Mouse (Mus musculus): Measurements from ENCODE around the gene Lamp5. TPM values are rescaled to one million over a fixed set of nuclear protein-coding genes. Genes with fewer than 3 reads are reported as not detected.

Gene Lamp5
- polyA plus RNA-seq, 1 experiment from 2014 or later = 0.23 TPM

DNA sequence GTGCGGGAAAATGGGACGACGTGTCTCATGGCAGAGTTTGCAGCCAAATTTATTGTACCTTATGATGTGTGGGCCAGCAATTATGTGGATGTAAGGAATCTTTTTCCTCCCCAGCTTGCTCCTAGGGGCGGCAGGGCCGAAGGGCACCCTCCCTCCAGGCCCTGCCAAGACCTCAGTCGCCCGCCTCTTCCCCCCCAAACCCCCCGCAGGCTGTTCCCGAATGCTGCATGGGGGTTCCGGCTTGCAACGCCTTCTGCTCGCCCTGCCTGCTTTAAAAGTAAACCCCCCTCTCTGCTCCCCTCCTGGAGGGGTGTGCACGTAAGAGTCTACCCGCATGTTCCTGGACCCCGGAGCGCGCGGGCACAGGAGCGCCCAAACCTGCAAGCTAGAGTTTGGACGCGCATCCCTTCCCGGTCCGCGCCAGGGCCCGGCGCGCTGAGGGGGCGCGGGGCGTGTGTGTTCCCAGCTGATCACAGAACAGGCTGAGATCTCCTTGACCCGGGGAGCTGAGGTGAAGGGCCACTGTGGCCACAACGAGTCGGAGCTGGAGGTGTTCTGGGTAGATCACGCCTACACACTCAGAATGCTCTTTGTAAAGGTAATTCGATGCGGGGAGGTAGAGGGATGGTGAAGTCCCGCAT lies 7.1 kb downstream of the Lamp5 start:
- WGBS = 2% methylated on average over 37 of the region's 37 CpGs
- Histone ChIP-seq H3K4me3 (replicated peaks; ENCODE audit: low read length) (no peak overlapping the region), H3K9ac (ENCODE audit: low read length) (no peak overlapping the region), H3K4me1 (ENCODE audit: control insufficient read depth, insufficient read depth, low read length) (no peaks in the 10 kb centered on the region), H3K36me3 (ENCODE audit: control insufficient read depth, insufficient read depth, low read length) (no peaks in the 10 kb centered on the region), H3K27ac (ENCODE audit: low read length) (no peak overlapping the region), H3K4me2 (ENCODE audit: low read depth, low read length) (peak overlapping the region; percentile 14; the same call in 1 of the 2 replicates), H3K27me3 (ENCODE audit: control insufficient read depth, insufficient read depth, low read length) (peaks cover 37% of the 10 kb centered on the region), H3K9me3 (replicated peaks; ENCODE audit: control insufficient read depth, low read length) (no peaks in the 10 kb centered on the region)
- ATAC-seq (ENCODE audit: insufficient read depth, low FRiP score) = no peak

DNA sequence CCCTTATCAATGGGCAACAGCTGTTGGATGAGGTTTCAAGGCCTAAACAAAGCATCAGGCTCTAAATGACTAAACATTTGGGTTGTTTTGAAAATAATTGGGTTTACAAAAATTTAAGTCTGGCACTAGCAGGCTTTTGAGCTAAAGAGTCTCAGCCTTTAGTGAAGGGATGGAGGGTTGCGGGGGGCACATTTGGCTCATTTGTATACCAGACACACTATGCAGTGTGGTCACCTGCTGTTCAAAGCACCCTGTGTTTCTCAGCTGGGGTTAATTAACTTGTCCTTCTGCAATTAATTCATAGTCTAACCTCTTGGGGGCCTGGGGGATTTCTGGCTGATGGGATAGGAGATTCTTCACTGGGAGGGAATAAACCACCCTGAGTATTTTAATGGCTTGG lies 12.3 kb downstream of the Lamp5 start:
- no peak for ATAC-seq (ENCODE audit: insufficient read depth, low FRiP score)
- Histone ChIP-seq H3K9me3 (replicated peaks; ENCODE audit: control insufficient read depth, low read length) (no peaks in the 10 kb centered on the region), H3K9ac (ENCODE audit: low read length) (no peak overlapping the region), H3K4me2 (ENCODE audit: low read depth, low read length) (no peak overlapping the region), H3K36me3 (ENCODE audit: control insufficient read depth, insufficient read depth, low read length) (no peaks in the 10 kb centered on the region), H3K4me1 (ENCODE audit: control insufficient read depth, insufficient read depth, low read length) (no peaks in the 10 kb centered on the region), H3K4me3 (replicated peaks; ENCODE audit: low read length) (no peak overlapping the region), H3K27ac (ENCODE audit: low read length) (no peak overlapping the region), H3K27me3 (ENCODE audit: control insufficient read depth, insufficient read depth, low read length) (peaks cover 16% of the 10 kb centered on the region)
- 100% methylated on average over 1 of the region's 1 CpGs for WGBS

- no peak overlapping the region for H3K27ac ChIP-seq (ENCODE audit: low read length)
- H3K9me3 ChIP-seq (replicated peaks; ENCODE audit: control insufficient read depth, low read length) = no peaks in the 10 kb centered on the region
- no peak overlapping the region for H3K4me3 ChIP-seq (replicated peaks; ENCODE audit: low read length)
- H3K4me2 ChIP-seq (ENCODE audit: low read depth, low read length) = no peak overlapping the region
- 64% methylated on average over 2 of the region's 2 CpGs for WGBS
- no peaks in the 10 kb centered on the region for H3K27me3 ChIP-seq (ENCODE audit: control insufficient read depth, insufficient read depth, low read length)
- no peaks in the 10 kb centered on the region for H3K4me1 ChIP-seq (ENCODE audit: control insufficient read depth, insufficient read depth, low read length)
- ATAC-seq (ENCODE audit: insufficient read depth, low FRiP score) = no peak
- no peak overlapping the region for H3K9ac ChIP-seq (ENCODE audit: low read length)
- H3K36me3 ChIP-seq (ENCODE audit: control insufficient read depth, insufficient read depth, low read length) = no peaks in the 10 kb centered on the region
Measured at GRCm38 (mm10) chr2:136095978-136096377, 43.9 kb downstream of the Lamp5 start.

- H3K27me3 ChIP-seq (ENCODE audit: control insufficient read depth, insufficient read depth, low read length) = no peaks in the 10 kb centered on the region
- H3K4me2 ChIP-seq (ENCODE audit: low read depth, low read length) = no peak overlapping the region
- H3K4me1 ChIP-seq (ENCODE audit: control insufficient read depth, insufficient read depth, low read length) = no peaks in the 10 kb centered on the region
- H3K4me3 ChIP-seq (replicated peaks; ENCODE audit: low read length) = no peak overlapping the region
- no peak for ATAC-seq (ENCODE audit: insufficient read depth, low FRiP score)
- H3K9me3 ChIP-seq (replicated peaks; ENCODE audit: control insufficient read depth, low read length) = no peaks in the 10 kb centered on the region
- no peak overlapping the region for H3K27ac ChIP-seq (ENCODE audit: low read length)
- 88% methylated on average over 3 of the region's 3 CpGs for WGBS
- no peak overlapping the region for H3K9ac ChIP-seq (ENCODE audit: low read length)
- no peaks in the 10 kb centered on the region for H3K36me3 ChIP-seq (ENCODE audit: control insufficient read depth, insufficient read depth, low read length)
Measured at GRCm38 (mm10) chr2:136097143-136097542, 45.1 kb downstream of the Lamp5 start.

DNA sequence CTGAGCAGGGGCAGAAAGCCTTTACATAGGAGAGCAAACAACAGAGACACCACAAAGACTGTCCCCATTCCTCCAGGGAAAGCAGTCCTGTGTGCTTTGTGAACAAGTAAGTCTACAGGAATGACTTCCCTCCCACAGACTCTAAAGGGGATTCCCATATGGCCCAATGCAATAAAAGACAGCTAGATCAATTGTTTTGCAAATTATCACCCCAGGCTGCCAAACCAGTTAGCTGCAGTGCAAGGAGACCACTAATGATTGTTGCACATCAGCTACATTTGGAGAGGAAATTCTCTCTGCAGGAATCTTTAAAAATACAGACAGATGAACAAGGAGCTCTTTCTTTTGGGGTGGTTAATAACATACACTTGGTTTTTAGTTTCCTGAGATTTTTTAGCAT lies 55.6 kb downstream of the Lamp5 start:
- no peaks in the 10 kb centered on the region for H3K9me3 ChIP-seq (replicated peaks; ENCODE audit: control insufficient read depth, low read length)
- no peak overlapping the region for H3K4me2 ChIP-seq (ENCODE audit: low read depth, low read length)
- no peak overlapping the region for H3K4me3 ChIP-seq (replicated peaks; ENCODE audit: low read length)
- no peaks in the 10 kb centered on the region for H3K27me3 ChIP-seq (ENCODE audit: control insufficient read depth, insufficient read depth, low read length)
- H3K9ac ChIP-seq (ENCODE audit: low read length) = no peak overlapping the region
- no peaks in the 10 kb centered on the region for H3K36me3 ChIP-seq (ENCODE audit: control insufficient read depth, insufficient read depth, low read length)
- H3K27ac ChIP-seq (ENCODE audit: low read length) = no peak overlapping the region
- ATAC-seq (ENCODE audit: insufficient read depth, low FRiP score) = no peak
- H3K4me1 ChIP-seq (ENCODE audit: control insufficient read depth, insufficient read depth, low read length) = no peaks in the 10 kb centered on the region

DNA sequence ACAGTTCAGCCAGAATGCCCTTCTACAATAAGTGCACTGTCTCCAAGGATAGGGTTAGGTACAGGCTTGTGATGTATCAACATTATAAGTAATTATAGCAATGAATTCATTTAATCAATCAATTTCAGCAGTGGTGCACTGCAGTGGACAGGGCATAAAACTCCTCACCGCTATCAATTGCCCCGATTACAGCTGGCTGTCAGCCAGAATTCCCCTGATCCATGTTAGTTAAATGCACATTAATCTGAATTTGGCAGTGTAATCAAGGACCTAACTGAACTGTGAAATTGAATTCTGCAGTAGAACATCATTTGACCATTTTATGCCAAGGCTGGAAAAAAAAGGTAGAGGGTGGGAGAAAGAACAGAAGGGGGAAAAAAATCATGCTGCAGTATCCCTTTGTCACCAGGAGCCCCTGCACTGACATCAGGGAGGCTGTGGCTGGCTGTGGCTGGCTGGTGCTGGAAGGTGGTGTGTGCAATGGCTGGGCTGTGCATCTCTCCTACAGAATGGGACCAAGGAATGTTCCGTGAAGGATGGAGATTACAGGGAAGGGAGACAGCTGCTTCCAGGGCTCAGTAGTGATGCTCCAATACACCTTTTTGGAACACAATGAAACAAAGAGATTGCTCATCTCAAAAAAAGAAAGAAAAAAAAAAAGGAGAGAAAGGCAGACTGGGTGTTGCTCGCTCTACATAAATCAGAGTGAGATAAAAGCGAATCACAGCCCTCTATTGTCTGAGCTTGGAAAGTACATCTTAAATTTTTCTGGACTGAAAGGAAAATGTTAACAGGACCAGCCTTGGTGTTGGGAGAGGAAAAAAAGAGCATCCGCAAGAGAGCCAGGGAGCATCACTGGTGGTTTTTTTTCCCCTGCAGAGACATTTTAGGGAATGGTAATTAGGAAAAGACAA lies 56.3 kb downstream of the Lamp5 start:
- Histone ChIP-seq H3K27ac (ENCODE audit: low read length) (no peak overlapping the region), H3K9ac (ENCODE audit: low read length) (no peak overlapping the region), H3K4me3 (replicated peaks; ENCODE audit: low read length) (no peak overlapping the region), H3K36me3 (ENCODE audit: control insufficient read depth, insufficient read depth, low read length) (no peaks in the 10 kb centered on the region), H3K27me3 (ENCODE audit: control insufficient read depth, insufficient read depth, low read length) (no peaks in the 10 kb centered on the region), H3K9me3 (replicated peaks; ENCODE audit: control insufficient read depth, low read length) (no peaks in the 10 kb centered on the region), H3K4me1 (ENCODE audit: control insufficient read depth, insufficient read depth, low read length) (no peaks in the 10 kb centered on the region), H3K4me2 (ENCODE audit: low read depth, low read length) (no peak overlapping the region)
- ATAC-seq (ENCODE audit: insufficient read depth, low FRiP score) = no peak
- WGBS = 42% methylated on average over 6 of the region's 6 CpGs

DNA sequence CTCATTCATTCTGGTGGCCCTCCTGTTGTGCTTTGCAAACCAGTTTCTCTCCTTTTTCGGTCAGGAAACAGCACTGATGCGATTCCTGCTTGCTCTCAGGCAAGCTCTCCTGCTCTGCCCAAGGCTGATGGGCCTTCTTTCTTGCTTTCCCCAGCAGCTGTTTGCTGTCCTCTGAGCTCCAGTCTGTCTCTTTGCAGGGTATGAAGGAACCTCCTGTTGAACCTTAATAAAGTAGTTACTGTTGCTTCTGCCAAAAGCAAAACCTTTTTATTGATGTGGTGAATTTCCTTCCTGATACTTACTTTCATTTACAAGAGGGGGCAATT lies 57.0 kb downstream of the Lamp5 start:
- H3K4me2 ChIP-seq (ENCODE audit: low read depth, low read length) = no peak overlapping the region
- ATAC-seq (ENCODE audit: insufficient read depth, low FRiP score) = no peak
- no peaks in the 10 kb centered on the region for H3K36me3 ChIP-seq (ENCODE audit: control insufficient read depth, insufficient read depth, low read length)
- no peak overlapping the region for H3K27ac ChIP-seq (ENCODE audit: low read length)
- H3K27me3 ChIP-seq (ENCODE audit: control insufficient read depth, insufficient read depth, low read length) = no peaks in the 10 kb centered on the region
- no peaks in the 10 kb centered on the region for H3K4me1 ChIP-seq (ENCODE audit: control insufficient read depth, insufficient read depth, low read length)
- WGBS = 20% methylated on average over 2 of the region's 2 CpGs
- no peak overlapping the region for H3K4me3 ChIP-seq (replicated peaks; ENCODE audit: low read length)
- H3K9me3 ChIP-seq (replicated peaks; ENCODE audit: control insufficient read depth, low read length) = no peaks in the 10 kb centered on the region
- H3K9ac ChIP-seq (ENCODE audit: low read length) = no peak overlapping the region

DNA sequence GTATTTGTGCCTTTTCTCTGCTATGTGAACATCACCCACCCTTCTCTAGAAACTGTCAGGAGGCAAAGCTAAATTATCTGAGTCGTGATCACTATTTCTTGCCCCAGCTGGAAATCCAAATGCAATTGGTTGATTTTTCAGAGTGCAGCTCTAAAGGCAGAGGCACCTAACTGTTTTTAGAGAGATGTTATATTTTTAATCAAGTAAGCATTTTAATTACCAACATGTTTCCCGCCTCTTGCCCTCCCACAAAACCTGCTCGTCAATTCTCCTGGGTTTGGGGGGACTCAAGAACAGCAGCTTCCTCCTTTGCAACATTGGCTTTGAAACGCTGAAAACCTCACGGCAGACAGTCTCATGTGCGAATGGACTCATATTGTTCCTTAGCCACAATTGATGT lies 61.3 kb downstream of the Lamp5 start:
- no peaks in the 10 kb centered on the region for H3K4me1 ChIP-seq (ENCODE audit: control insufficient read depth, insufficient read depth, low read length)
- no peak overlapping the region for H3K4me3 ChIP-seq (replicated peaks; ENCODE audit: low read length)
- ATAC-seq (ENCODE audit: insufficient read depth, low FRiP score) = no peak
- H3K9me3 ChIP-seq (replicated peaks; ENCODE audit: control insufficient read depth, low read length) = no peaks in the 10 kb centered on the region
- H3K9ac ChIP-seq (ENCODE audit: low read length) = no peak overlapping the region
- H3K27me3 ChIP-seq (ENCODE audit: control insufficient read depth, insufficient read depth, low read length) = no peaks in the 10 kb centered on the region
- 81% methylated on average over 6 of the region's 6 CpGs for WGBS
- H3K36me3 ChIP-seq (ENCODE audit: control insufficient read depth, insufficient read depth, low read length) = no peaks in the 10 kb centered on the region
- no peak overlapping the region for H3K27ac ChIP-seq (ENCODE audit: low read length)
- no peak overlapping the region for H3K4me2 ChIP-seq (ENCODE audit: low read depth, low read length)

DNA sequence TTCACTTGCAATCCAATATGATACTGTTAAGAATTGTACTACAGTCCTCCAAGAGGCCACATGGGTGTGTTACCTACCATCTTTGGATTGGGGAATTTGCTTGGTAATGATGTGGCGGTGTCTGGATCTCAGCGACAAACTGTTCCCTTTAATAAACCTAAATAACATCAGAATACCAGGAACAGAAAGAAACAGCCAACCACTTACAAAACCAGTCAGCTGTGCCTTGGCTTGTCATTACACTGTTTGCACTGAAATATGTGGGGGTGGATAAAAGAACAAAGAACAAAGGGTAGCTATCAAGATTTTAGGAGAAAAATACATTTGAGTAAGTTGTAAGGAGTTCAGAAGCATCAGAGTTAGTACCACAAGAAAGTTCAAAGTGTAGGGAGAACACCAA lies 66.0 kb downstream of the Lamp5 start:
- Histone ChIP-seq H3K4me3 (replicated peaks; ENCODE audit: low read length) (no peak overlapping the region), H3K4me1 (ENCODE audit: control insufficient read depth, insufficient read depth, low read length) (no peaks in the 10 kb centered on the region), H3K36me3 (ENCODE audit: control insufficient read depth, insufficient read depth, low read length) (no peaks in the 10 kb centered on the region), H3K9me3 (replicated peaks; ENCODE audit: control insufficient read depth, low read length) (no peaks in the 10 kb centered on the region), H3K27me3 (ENCODE audit: control insufficient read depth, insufficient read depth, low read length) (no peaks in the 10 kb centered on the region), H3K9ac (ENCODE audit: low read length) (no peak overlapping the region), H3K4me2 (ENCODE audit: low read depth, low read length) (no peak overlapping the region), H3K27ac (ENCODE audit: low read length) (no peak overlapping the region)
- ATAC-seq (ENCODE audit: insufficient read depth, low FRiP score) = no peak
- WGBS = 93% methylated on average over 2 of the region's 2 CpGs
